Mouse (Mus musculus) mature B cell (primary cell): ENCODE results near the gene Ace2.

Experiments
- in situ Hi-C: fragments of 300-500 bp; cut with MboI; formaldehyde crosslinking; loops from 2 replicates; pipeline ENCODE4 v1.14.3; 2019

The Ace2 gene

GRCm38 (mm10) chrX:164178856-164179255 is 39.7 kb downstream of the Ace2 start:
- in situ Hi-C loops, result loop anchor here (25.0 kb wide), 1 partner anchor 233 kb away; the partner anchor contains the start of gene Piga

- in situ Hi-C loops, result loop anchor here (10.0 to 25.0 kb wide), 2 partner anchors 115 to 233 kb away; partner anchors contain the start of gene Piga
Observed at GRCm38 (mm10) chrX:164179746-164180145, 40.6 kb downstream of the Ace2 start.

- in situ Hi-C loops, result loop anchor here (10.0 to 25.0 kb wide), 2 partner anchors 111 to 228 kb away; partner anchors contain the start of gene Piga
Observed at GRCm38 (mm10) chrX:164183844-164184243, 44.7 kb downstream of the Ace2 start.

GRCm38 (mm10) chrX:164189880-164190279 is 50.7 kb downstream of the Ace2 start:
- in situ Hi-C loops, result loop anchor here (10.0 to 25.0 kb wide), 2 partner anchors 105 to 222 kb away; partner anchors contain the start of gene Piga

- in situ Hi-C loops, result loop anchor here (25.0 kb wide), 1 partner anchor 215 kb away; the partner anchor contains the start of gene Piga
Observed at GRCm38 (mm10) chrX:164197679-164198078, 58.5 kb downstream of the Ace2 start.

GRCm38 (mm10) chrX:164200547-164200946 is 61.4 kb downstream of the Ace2 start:
- in situ Hi-C loops, result no loop called here

- in situ Hi-C loops, result no loop called here
Observed at GRCm38 (mm10) chrX:164221989-164222388, 82.9 kb downstream of the Ace2 start.

GRCm38 (mm10) chrX:164233380-164233779 is 94.2 kb downstream of the Ace2 start:
- in situ Hi-C loops, result no loop called here
